Mouse (Mus musculus): ENCODE measurements around the gene Ripk1. TPM values are rescaled to one million over a fixed set of nuclear protein-coding genes. Genes with fewer than 3 reads are reported as not detected.

The Ripk1 gene
- 10 to 100 TPM; 11.8 to 13.2 TPM for total RNA-seq (2021)

DNA sequence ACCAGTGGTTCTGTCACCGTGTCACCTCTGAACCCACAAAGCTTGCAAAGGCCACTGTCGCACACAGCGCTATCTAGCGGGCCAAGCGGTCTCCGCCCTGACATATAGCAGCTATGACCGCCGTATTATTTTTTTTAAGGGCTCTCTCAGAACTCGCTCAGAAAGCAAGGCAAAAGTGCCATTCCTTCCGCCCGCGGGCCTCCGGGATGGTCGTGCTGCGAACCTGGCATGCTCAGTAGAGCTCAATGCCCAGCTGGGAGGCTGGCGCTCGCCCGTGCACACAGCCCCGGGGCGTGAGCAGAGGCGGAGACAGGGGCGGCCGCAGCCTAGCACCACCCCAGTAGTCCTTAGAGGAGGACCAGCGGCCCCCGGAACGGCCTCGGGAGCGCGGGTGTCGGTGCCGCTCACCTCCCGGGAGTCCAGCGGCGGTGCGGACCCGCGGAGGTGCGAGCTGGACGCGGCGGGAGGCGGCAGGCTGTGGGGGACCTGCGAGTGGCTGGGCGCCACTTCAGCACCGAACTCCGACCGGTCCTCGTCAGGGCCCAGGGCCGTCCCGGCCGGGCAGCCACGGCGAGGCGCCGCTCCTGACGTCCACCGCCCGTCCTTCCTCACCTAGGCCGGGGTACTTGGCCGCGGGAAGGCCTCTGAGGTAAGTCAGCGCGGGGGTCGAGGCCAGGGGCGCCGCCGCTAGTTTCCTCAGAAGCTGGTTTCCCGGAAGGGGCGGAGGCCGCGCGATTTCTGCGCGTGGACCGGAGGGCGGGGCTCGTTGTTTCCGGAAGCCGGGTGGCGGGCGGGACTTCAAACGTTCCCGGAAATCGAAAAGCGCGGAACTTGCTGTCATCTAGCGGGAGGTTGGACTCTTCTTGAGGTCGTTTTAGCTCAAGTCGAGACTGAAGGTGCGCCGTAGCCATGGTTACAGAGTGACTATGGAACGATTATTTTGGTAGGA, at the start of gene Ripk1, which contains the start of gene Serpinb6a:
Gene Ripk1 (plus strand): TSS at position 306 of the 949 bp plus-strand sequence.
Gene Serpinb6a (minus strand): TSS at position 737 of the 949 bp plus-strand sequence.
- DNase-seq: peak; percentile 93

DNA sequence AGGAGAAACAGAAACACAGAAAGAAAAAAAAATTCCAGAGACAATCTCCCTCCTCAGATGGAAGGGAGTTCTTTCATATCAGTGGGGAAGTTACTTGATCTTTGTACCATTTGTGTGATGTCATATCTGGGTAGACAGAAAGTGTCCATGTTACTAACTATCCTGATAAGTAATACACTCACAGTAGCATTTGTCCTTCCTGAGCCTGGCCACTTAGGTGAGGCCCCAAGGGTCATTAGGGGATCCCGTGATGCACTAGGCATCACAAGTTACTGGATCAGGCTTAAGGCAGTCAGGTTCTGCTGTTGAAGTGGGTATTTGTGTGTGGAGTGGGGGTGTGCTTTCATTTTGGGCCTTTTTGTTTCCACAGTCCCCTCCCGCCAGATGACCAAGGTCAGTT, 49.2 kb upstream of the Ripk1 start:
- no peak for DNase-seq

DNA sequence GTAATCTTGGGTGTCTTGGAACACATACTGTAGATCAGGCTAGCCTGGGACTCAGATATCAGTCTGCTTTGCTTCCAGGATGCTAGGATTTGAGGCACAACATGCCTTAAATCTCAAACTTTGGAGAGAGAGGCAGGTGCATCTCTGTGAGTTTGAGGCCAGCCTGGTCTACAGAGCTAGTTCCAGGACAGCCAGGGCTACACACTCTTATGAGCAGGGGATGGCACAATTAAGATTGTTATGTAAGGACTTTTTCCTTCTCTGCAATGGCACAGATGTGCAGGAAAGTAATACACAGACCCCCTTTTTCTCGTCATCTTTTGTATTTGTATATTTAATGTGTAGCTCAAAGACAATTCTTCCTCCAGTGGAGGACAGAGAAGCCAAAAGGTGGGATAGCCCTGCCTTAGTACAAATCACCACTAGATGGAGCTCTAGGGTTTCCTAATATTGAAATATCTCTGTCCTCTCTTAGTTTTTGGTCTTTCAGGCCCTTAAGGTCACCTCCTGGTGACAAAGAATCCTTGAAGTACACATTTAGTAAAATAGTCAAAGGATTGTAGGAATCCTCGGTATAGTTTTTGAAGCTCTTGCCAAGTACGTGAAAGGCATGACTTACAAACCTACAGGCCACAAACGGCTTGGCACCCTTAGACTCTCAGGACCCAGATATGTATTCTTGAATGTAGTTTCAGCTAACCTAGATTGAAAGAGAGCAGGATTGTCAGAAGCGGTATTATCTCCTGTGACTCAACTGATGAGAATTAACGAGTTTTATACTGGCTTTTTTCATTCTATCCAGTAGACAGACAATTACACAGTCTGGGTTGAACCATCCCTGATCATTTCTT, 45.4 kb upstream of the Ripk1 start:
- DNase-seq: peak; percentile 46

DNA sequence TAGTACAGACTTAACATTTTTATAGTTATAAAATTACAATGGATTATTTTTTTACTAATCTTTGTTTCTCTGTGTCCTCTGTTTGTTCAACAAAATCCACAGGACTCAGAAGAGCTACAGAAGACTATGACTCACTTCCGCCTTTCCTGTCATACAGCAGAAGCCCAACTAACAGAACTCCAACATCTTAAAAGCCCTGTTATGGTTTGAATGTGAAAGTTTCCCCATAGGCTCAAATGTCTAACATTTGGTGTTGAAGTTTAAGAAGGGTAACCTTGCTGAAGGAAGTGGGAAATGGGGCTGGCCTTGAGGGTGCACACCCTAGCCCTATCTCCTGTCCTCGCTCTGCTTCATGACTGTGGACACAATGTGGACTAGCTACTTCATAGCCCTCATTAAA, 42.4 kb upstream of the Ripk1 start:
- no peak for DNase-seq

DNA sequence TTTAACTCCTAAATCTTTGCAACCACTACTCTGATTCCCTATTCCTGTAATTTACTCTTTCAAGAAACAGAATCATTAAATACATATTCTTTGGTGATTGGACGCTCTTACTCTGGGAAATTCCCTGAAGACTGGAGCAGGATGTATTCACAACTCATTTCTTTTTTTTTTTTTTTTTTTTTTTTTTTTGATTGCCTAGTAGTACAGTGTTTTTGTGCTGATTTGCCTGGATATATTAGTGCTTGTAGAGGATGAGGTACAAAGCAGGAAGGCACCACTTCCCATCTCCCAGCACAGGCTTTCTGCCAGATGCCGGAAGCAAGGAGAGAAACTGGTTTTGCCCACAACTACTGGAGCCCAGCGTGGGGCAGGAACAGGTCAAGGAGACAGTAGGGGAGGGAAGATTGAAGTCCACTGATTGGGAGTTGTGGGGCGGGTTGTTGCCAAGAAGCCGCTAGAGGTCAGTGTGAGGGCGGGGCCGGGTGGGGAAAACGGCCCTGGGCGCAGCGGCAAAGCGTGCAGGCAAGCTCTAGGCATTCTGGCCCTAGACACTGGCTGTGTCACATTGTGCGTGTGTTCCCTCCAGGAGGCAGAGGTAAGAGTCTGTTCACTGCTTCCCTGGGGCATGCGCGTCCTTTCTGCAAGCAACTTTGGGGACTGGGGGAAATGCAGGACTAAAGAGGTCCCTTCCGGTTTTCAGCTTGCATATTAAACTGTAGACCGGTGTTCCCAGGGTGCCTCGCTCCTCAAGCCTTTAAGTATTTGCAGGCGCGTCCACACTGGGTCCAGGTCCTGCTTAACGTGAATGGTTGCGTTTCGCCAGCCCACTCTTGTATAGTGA, 37.7 kb upstream of the Ripk1 start, which contains the start of gene Nqo2:
Gene Nqo2 (plus strand): TSS at position 482 of the 841 bp plus-strand sequence.
- peak; percentile 73 for DNase-seq

DNA sequence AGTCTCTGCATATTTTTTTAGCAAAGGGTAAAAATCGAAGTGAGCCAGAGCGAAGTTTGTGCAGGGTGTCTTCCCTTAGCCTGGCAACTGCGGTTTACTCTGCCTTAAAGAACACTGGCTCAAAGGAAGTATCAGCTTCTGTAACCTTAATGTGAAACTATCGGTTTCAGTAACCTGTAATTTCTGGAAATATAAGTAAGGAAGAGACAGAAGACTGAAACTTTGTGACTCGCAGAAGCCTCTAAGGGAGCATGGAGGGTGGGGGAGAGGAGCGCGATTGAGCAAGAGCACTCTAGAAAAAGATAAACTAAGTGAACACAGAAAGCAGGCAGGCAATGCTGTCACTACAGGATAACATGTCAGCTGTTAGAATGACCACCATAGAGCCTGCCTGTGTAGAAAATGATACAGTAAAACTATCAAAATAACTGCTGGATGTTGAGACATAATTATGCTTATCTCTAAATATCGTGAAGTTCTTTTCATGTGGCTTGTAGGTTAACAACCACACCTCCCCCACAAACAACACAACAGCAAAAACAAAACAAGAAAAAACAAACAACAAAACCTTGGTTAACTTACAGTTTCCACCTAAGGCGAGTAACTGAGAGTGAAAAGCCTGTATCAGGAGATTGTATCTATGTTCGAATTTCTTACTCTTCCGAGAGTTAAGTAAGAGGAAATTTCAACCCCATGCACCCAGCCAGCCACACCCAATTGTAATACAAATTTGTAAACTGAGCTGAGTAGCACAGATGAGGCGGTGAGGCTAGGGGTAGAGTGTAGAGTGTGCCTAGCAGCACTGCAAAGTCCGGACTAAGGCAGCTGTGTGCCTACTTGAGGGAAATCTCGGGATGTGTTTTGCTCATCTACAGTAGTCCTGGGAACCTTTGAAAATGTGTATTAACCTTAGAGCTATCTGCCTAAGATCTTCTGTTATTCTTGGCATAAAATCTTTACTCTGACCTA, 36.8 kb upstream of the Ripk1 start:
- DNase-seq: peak; percentile 10

DNA sequence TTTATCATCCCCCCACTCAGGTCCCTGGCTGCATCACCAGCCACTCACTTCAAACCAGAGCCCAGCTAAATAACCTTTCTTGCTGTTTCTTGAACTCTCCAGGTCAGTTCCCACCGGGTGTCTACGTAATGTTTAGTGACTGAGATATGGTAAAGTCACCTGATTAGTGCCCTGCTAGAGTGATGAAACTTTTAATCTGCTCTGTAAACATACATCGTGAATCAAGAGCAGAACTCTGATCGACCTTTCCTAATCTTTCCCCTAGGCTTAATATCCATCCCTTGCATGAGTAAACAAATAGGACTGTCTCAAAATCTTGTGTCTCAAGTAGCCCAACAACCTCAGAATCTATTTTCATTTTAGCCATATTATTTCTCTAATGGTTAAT, 36.1 kb upstream of the Ripk1 start:
- no peak for DNase-seq

DNA sequence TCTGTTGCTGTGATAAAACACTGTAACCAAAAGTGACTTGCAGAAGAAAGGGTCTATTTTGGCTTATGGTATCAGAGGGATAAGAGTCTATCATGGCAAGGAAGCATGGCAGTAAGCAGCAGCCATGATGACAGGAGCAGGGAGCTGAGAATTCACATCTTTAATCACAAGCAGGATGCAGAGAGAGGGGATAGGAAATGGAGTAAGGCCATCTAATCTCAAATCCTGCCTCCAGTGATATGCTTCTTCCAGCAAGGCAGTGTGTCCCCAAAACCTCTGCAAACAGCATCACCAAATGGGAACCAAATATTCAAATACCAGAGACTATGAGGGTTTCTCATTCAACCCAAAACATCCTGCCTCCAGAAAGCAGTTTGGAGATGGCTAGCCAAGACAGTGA, 35.6 kb upstream of the Ripk1 start:
- DNase-seq: no peak

DNA sequence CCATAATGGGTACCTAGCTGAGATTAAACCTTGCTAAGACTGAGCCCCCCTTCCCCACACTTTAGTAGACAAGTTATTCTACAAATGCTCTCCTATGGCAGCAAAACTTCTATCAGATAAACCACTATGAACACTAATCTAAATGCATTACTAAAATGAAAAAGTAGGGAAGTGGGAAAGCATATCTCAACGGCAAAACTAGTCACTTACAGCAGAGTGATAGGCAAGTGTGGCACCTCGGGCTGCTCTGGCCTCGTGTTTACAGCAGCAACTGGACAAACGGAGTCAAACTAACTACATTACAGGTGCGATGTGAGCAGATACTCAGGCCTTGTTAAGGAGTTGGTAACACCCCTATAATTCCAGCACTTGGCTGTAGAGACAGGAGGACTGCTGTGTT, 12.5 kb upstream of the Ripk1 start:
- no peak for DNase-seq

DNA sequence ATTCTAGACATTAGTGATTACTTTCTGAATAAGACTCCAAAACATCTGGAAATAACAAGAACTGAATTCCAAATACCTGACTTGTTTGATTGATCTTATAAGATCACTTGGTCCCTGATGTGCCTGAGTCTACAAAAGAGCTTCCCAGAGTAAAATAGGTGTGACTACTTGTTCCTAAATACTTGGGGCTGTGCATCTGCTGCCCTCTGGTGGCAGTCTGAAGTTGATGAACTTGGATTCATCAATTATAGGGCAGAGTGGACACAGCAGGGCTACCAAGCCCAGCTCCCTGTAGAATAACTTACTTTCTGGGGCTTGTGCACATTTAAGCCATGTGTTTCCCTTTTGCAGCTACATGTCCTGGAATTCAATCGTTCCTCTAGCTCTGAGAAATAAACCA, 7.0 kb upstream of the Ripk1 start:
- DNase-seq: peak; percentile 80

DNA sequence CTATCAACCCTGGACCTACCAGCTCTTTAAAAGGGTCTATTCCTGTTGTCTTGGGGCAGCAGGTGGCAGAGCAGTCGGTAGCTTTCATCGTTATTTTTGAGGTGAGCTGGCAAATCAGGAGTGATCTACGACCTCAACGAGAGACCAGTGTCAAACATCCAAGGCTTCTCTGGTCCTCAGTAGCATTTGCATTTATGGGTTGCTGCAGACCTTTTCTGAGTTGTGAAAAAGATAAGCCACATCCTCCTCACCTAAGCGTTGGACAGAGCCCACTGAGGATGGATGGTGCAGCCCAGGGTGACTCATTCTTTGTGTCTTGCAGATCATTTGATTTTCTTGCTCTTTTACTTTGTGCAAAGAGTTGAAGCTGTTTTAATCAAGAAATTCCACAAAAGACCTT, 895 bp downstream of the Ripk1 start:
- no peak for DNase-seq

DNA sequence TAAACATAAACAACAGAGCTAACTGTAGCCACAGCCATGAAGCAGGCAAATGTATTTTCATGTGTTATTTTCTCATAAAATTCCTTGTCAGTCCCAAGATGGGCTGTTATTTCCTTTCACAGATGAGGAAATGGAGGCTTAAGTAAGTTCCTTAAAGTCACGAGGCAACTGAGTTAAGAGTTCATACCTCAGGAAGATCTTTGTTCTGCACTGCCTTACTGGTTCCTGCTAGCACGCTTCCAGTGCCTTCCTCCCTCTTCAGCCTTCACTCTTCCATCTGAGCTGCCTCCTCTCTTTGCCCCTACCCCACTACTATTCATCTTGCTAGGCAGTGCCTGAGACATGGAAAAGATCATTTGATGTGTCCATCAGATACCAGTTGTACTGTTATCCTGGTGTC, 5.1 kb downstream of the Ripk1 start:
- no peak for DNase-seq

DNA sequence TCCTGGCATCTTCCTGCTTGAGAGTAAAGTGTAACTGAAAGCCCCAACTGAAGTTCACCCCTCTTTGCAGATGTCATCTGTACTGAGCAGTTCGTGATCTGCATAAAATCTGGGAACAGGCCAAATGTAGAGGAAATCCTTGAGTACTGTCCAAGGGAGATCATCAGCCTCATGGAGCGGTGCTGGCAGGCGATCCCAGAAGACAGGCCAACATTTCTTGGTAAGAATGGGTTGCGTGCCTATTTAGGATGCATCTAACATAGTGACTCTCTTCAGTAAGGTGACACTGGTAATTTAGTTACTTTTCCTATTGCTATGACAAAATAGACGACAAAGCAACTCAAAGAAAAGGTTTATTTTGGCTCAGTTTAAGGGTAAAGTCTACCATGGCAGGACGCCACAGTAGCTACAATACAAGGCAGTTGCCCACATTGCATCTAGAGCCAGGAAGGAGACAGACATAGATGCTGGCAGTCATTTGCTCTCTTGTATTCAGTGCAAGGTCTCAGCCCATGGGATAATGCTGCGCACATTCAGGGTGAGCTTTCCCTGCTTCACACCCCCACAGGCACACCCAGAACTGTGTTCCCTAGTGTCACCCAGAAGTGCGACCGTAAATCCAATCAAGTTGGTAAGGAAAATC, 14.9 kb downstream of the Ripk1 start:
- no peak for DNase-seq

DNA sequence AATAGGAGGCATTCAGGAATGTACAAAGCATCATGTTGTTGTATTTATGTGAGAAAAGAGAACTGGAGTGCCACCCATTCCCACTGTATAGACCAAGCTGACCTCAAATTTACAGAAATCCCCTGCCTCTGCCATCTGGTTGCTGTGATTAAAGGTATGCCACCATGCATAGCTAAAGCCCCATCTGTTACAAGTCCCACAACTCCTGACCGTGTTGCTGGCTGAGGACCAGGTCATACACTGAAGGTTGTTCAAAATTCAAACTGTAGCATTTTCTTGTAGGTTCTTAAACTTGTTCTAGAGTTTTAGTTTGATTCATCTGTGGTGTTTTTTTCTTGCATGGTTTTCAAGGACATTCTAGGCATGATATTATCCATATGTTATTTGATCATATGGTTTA, 16.4 kb downstream of the Ripk1 start:
- no peak for DNase-seq

DNA sequence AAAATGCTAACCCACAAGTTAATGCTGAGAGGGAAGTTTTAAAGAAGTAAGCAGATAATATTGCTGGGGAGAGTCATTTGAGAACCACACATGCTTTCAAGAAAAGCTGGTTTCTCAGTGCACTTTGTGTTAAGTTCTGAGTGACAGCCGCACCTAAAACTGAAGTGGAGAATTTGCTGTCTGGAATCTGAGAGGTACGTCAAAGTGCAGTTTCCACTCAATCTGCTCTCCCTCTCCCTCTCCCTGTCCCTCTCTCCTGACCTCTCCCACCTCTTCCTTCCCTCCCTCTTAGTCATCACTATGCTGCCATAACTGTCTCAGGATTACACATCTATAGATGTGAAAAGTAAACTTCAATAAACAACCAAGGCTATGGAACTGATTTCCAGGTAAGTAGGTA, 19.8 kb downstream of the Ripk1 start:
- DNase-seq: no peak

DNA sequence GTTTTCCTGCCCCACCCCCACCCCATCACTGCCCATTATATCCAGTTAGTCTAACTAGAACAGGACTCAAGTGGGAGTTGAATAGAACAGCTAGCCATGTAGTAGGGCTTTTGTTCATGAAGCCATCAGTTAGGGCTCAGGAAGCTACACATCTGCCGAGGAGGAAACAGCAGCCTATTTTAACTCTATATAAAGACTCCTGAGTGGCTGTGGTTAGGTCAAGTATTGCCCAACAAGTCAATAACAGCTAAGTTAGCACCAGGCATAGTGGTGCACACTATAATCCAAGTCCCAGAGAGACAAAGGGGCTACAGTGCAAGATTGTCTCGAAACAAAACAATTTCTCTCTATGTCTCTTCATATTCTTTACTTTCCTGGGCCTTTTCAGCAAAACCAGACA, 29.9 kb downstream of the Ripk1 start:
- DNase-seq: no peak

DNA sequence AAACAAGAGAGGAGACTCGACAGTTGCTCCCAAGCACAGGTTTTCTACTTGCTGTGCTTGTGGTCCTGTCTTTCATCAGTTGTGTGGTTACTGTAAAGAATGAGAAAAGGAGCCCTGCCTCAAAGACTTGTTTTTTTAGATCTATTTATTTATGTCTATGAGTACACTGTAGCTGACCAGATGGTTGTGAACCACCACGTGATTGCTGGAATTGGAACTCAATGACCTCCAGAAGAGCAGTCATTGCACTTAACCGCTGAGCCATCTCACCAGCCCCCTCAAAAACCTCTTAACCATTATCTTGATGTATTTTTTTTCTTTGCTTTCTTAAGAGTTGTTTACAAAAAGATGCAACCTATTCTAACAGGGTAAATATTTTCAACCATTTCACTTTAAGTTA, 33.3 kb downstream of the Ripk1 start:
- DNase-seq: no peak

DNA sequence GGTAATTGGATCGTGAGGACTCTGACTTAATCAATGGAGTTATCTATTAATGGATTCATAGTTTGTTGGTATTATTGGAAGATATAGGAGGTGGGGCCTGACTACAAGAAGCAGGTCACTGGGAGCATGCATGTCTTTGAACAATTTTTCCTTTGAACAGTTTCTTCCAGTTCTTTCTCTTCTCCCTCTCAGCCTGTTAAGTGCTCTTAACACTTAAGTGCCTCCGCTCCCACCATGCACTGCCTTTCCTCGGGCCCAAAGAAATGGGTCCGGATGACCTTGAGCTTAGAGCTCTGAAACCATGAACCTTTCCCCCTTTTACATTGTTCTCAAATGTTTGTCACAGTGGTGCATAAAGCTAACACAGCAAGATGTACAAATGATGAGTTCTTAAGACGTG, 34.6 kb downstream of the Ripk1 start:
- DNase-seq: no peak

DNA sequence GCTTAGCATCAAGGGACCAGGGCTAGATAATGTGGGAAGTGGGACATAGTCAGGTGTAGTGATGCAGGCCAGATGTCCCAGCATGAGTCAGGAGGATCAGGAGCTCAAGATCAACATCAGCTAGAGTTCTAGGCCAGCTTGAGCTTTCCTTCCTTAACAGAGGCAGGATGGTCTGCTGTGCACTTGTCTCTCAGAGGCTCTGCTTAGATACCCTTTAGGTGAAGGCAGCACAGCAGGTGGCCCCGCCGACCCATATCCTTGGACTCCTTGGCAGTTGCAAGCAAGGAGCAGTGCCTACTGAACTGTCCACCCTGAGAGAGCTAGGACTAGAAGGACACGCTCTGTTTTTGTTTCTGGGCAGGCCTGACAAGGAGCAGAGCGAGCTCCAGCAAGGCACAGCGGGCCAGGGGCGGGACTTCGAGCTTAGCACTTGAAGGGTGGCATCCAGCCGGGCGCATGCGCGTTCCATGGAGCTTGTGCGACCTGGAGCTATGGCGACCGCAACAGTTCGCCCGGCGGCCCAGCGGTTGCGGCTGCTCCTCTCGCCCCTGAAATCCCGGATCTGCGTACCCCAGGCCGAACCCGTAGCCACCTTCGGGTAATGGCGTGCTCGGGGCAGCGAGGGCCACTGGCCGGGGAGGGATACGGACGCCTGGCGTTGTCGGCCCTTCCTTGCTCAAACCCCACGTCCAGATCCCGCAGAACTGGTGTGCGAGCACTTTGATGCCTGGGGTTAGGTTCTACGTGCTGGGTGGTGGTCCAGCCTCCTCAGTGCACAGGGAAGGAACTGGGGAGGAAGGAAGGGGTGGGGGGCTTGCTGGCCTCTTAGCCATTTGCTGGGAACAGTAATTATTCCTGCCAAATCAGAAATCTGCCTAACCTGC, 35.3 kb downstream of the Ripk1 start, which contains the start of gene Bphl:
Gene Bphl (plus strand): TSS at position 426 of the 884 bp plus-strand sequence.
- DNase-seq: peak; percentile 93

Data from heart, postnatal 4 days (tissue).